Mouse (Mus musculus) natural killer cell, adult 2 months (primary cell): ENCODE measurements around the gene Ddah2.

ENCODE experiments used
- DNase-seq, 2 experiments: peaks; one replicate each; pipeline ENCODE4 v3.0.0; 2022; ENCODE audit warnings: low spot score in 2 of 2

Gene Ddah2

GRCm38 (mm10) chr17:35103221-35103690 is 44.4 kb downstream of the Ddah2 start:
- no peak for DNase-seq

- DNase-seq: no peak
Measured at GRCm38 (mm10) chr17:35104079-35104478, 45.2 kb downstream of the Ddah2 start.

GRCm38 (mm10) chr17:35104754-35105153 is 45.9 kb downstream of the Ddah2 start:
- no peak for DNase-seq

- no peak for DNase-seq
Measured at GRCm38 (mm10) chr17:35105740-35106389, 47.0 kb downstream of the Ddah2 start.

- DNase-seq: no peak
Measured at GRCm38 (mm10) chr17:35106522-35106921, 47.7 kb downstream of the Ddah2 start.

- no peak for DNase-seq
Measured at GRCm38 (mm10) chr17:35108097-35108496, 49.3 kb downstream of the Ddah2 start, which contains the start of gene Ly6g5c. Gene Ly6g5c, plus strand, starts transcription at chr17:35108279.
